Mouse (Mus musculus): Measurements from ENCODE around the gene Fam234b. TPM values are rescaled to one million over a fixed set of nuclear protein-coding genes. Genes with fewer than 3 reads are reported as not detected.

Fam234b gene
- polyA plus RNA-seq, 1 experiment from 2014 or later: 12.2 TPM

GRCm38 (mm10) chr6:135161356-135161755, 36.4 kb upstream of the Fam234b start:
- H3K27me3 ChIP-seq (ENCODE audit: control insufficient read depth, insufficient read depth, low read length): no peaks in the 10 kb centered on the region
- no peak overlapping the region for H3K4me3 ChIP-seq (ENCODE audit: low read length)
- H3K9me3 ChIP-seq (replicated peaks; ENCODE audit: control insufficient read depth, low read length): no peaks in the 10 kb centered on the region
- no peak for ATAC-seq (replicated peaks; ENCODE audit: extremely low read depth, insufficient read depth, low FRiP score)
- 68% methylated on average over 4 of the region's 4 CpGs for WGBS
- H3K36me3 ChIP-seq (ENCODE audit: control insufficient read depth, insufficient read depth): no peaks in the 10 kb centered on the region
- peaks cover 5% of the 10 kb centered on the region; the same call in 1 of the 2 replicates for H3K4me1 ChIP-seq (ENCODE audit: control insufficient read depth, insufficient read depth, low read length)
- H3K27ac ChIP-seq (ENCODE audit: low read length): no peak overlapping the region
- no peak overlapping the region for H3K9ac ChIP-seq (ENCODE audit: low read length)
- no peak overlapping the region for H3K4me2 ChIP-seq (ENCODE audit: low read depth, low read length)

- H3K27ac ChIP-seq (ENCODE audit: low read length): no peak overlapping the region
Measured at GRCm38 (mm10) chr6:135162311-135162710, 35.5 kb upstream of the Fam234b start.

GRCm38 (mm10) chr6:135162861-135163260, 34.9 kb upstream of the Fam234b start:
- no peak overlapping the region for H3K27ac ChIP-seq (ENCODE audit: low read length)
- H3K27me3 ChIP-seq (ENCODE audit: control insufficient read depth, insufficient read depth, low read length): no peaks in the 10 kb centered on the region
- no peak overlapping the region for H3K9ac ChIP-seq (ENCODE audit: low read length)
- H3K36me3 ChIP-seq (ENCODE audit: control insufficient read depth, insufficient read depth): no peaks in the 10 kb centered on the region
- no peak overlapping the region for H3K4me3 ChIP-seq (ENCODE audit: low read length)
- H3K4me1 ChIP-seq (ENCODE audit: control insufficient read depth, insufficient read depth, low read length): no peaks in the 10 kb centered on the region
- 52% methylated on average over 4 of the region's 4 CpGs for WGBS
- no peak for ATAC-seq (replicated peaks; ENCODE audit: extremely low read depth, insufficient read depth, low FRiP score)
- no peak overlapping the region for H3K4me2 ChIP-seq (ENCODE audit: low read depth, low read length)
- H3K9me3 ChIP-seq (replicated peaks; ENCODE audit: control insufficient read depth, low read length): no peaks in the 10 kb centered on the region

More at GRCm38 (mm10) chr6:135162311-135162710, 35.5 kb upstream of the Fam234b start:
- Histone ChIP-seq H3K4me1 (ENCODE audit: control insufficient read depth, insufficient read depth, low read length) (no peaks in the 10 kb centered on the region), H3K4me2 (ENCODE audit: low read depth, low read length) (no peak overlapping the region), H3K27me3 (ENCODE audit: control insufficient read depth, insufficient read depth, low read length) (no peaks in the 10 kb centered on the region), H3K36me3 (ENCODE audit: control insufficient read depth, insufficient read depth) (no peaks in the 10 kb centered on the region), H3K9ac (ENCODE audit: low read length) (no peak overlapping the region), H3K4me3 (ENCODE audit: low read length) (no peak overlapping the region), H3K9me3 (replicated peaks; ENCODE audit: control insufficient read depth, low read length) (no peaks in the 10 kb centered on the region)
- WGBS: 87% methylated on average over 3 of the region's 3 CpGs
- no peak for ATAC-seq (replicated peaks; ENCODE audit: extremely low read depth, insufficient read depth, low FRiP score)

GRCm38 (mm10) chr6:135165191-135165590, 32.6 kb upstream of the Fam234b start:
- H3K9ac ChIP-seq (ENCODE audit: low read length): no peak overlapping the region
- H3K36me3 ChIP-seq (ENCODE audit: control insufficient read depth, insufficient read depth): no peaks in the 10 kb centered on the region
- H3K27me3 ChIP-seq (ENCODE audit: control insufficient read depth, insufficient read depth, low read length): no peaks in the 10 kb centered on the region
- H3K9me3 ChIP-seq (replicated peaks; ENCODE audit: control insufficient read depth, low read length): no peaks in the 10 kb centered on the region
- H3K4me2 ChIP-seq (ENCODE audit: low read depth, low read length): no peak overlapping the region
- no peak overlapping the region for H3K27ac ChIP-seq (ENCODE audit: low read length)
- no peak for ATAC-seq (replicated peaks; ENCODE audit: extremely low read depth, insufficient read depth, low FRiP score)
- H3K4me1 ChIP-seq (ENCODE audit: control insufficient read depth, insufficient read depth, low read length): no peaks in the 10 kb centered on the region
- H3K4me3 ChIP-seq (ENCODE audit: low read length): no peak overlapping the region
- WGBS: 78% methylated on average over 3 of the region's 3 CpGs

- no peaks in the 10 kb centered on the region for H3K9me3 ChIP-seq (replicated peaks; ENCODE audit: control insufficient read depth, low read length)
- no peak overlapping the region for H3K9ac ChIP-seq (ENCODE audit: low read length)
- H3K4me1 ChIP-seq (ENCODE audit: control insufficient read depth, insufficient read depth, low read length): no peaks in the 10 kb centered on the region
- no peak overlapping the region for H3K4me3 ChIP-seq (ENCODE audit: low read length)
- 69% methylated on average over 2 of the region's 2 CpGs for WGBS
- no peaks in the 10 kb centered on the region for H3K27me3 ChIP-seq (ENCODE audit: control insufficient read depth, insufficient read depth, low read length)
- ATAC-seq (replicated peaks; ENCODE audit: extremely low read depth, insufficient read depth, low FRiP score): no peak
- no peaks in the 10 kb centered on the region for H3K36me3 ChIP-seq (ENCODE audit: control insufficient read depth, insufficient read depth)
- H3K27ac ChIP-seq (ENCODE audit: low read length): no peak overlapping the region
- H3K4me2 ChIP-seq (ENCODE audit: low read depth, low read length): no peak overlapping the region
Measured at GRCm38 (mm10) chr6:135165706-135166105, 32.1 kb upstream of the Fam234b start.

- Histone ChIP-seq H3K4me1 (ENCODE audit: control insufficient read depth, insufficient read depth, low read length) (no peaks in the 10 kb centered on the region), H3K9me3 (replicated peaks; ENCODE audit: control insufficient read depth, low read length) (no peaks in the 10 kb centered on the region), H3K36me3 (ENCODE audit: control insufficient read depth, insufficient read depth) (no peaks in the 10 kb centered on the region), H3K4me2 (ENCODE audit: low read depth, low read length) (no peak overlapping the region), H3K9ac (ENCODE audit: low read length) (no peak overlapping the region), H3K27ac (ENCODE audit: low read length) (no peak overlapping the region), H3K27me3 (ENCODE audit: control insufficient read depth, insufficient read depth, low read length) (no peaks in the 10 kb centered on the region), H3K4me3 (ENCODE audit: low read length) (no peak overlapping the region)
- no peak for ATAC-seq (replicated peaks; ENCODE audit: extremely low read depth, insufficient read depth, low FRiP score)
- WGBS: 90% methylated on average over 3 of the region's 3 CpGs
Measured at GRCm38 (mm10) chr6:135166262-135166661, 31.5 kb upstream of the Fam234b start.

GRCm38 (mm10) chr6:135166712-135167111, 31.1 kb upstream of the Fam234b start:
- Histone ChIP-seq H3K27me3 (ENCODE audit: control insufficient read depth, insufficient read depth, low read length) (no peaks in the 10 kb centered on the region), H3K36me3 (ENCODE audit: control insufficient read depth, insufficient read depth) (no peaks in the 10 kb centered on the region), H3K4me2 (ENCODE audit: low read depth, low read length) (no peak overlapping the region), H3K27ac (ENCODE audit: low read length) (no peak overlapping the region), H3K4me1 (ENCODE audit: control insufficient read depth, insufficient read depth, low read length) (no peaks in the 10 kb centered on the region), H3K9me3 (replicated peaks; ENCODE audit: control insufficient read depth, low read length) (no peaks in the 10 kb centered on the region), H3K4me3 (ENCODE audit: low read length) (no peak overlapping the region), H3K9ac (ENCODE audit: low read length) (no peak overlapping the region)
- 62% methylated on average over 5 of the region's 5 CpGs for WGBS
- ATAC-seq (replicated peaks; ENCODE audit: extremely low read depth, insufficient read depth, low FRiP score): no peak

GRCm38 (mm10) chr6:135167380-135168311, 30.1 kb upstream of the Fam234b start:
- ATAC-seq (replicated peaks; ENCODE audit: extremely low read depth, insufficient read depth, low FRiP score): peak; percentile 93
- H3K4me1 ChIP-seq (ENCODE audit: control insufficient read depth, insufficient read depth, low read length): no peaks in the 10 kb centered on the region
- no peaks in the 10 kb centered on the region for H3K9me3 ChIP-seq (replicated peaks; ENCODE audit: control insufficient read depth, low read length)
- peak overlapping the region; percentile 66 for H3K4me3 ChIP-seq (ENCODE audit: low read length)
- H3K4me2 ChIP-seq (ENCODE audit: low read depth, low read length): peak overlapping the region; percentile 80
- no peaks in the 10 kb centered on the region for H3K36me3 ChIP-seq (ENCODE audit: control insufficient read depth, insufficient read depth)
- H3K27me3 ChIP-seq (ENCODE audit: control insufficient read depth, insufficient read depth, low read length): no peaks in the 10 kb centered on the region
- 3% methylated on average over 46 of the region's 46 CpGs for WGBS
- H3K27ac ChIP-seq (ENCODE audit: low read length): peak overlapping the region; percentile 70
- H3K9ac ChIP-seq (ENCODE audit: low read length): peak overlapping the region; percentile 69

- Histone ChIP-seq H3K4me1 (ENCODE audit: control insufficient read depth, insufficient read depth, low read length) (no peaks in the 10 kb centered on the region), H3K9ac (ENCODE audit: low read length) (peak overlapping the region; percentile 69), H3K36me3 (ENCODE audit: control insufficient read depth, insufficient read depth) (no peaks in the 10 kb centered on the region), H3K27ac (ENCODE audit: low read length) (no peak overlapping the region), H3K27me3 (ENCODE audit: control insufficient read depth, insufficient read depth, low read length) (no peaks in the 10 kb centered on the region), H3K4me2 (ENCODE audit: low read depth, low read length) (peak overlapping the region; percentile 80), H3K4me3 (ENCODE audit: low read length) (peak overlapping the region; percentile 66), H3K9me3 (replicated peaks; ENCODE audit: control insufficient read depth, low read length) (no peaks in the 10 kb centered on the region; the same call in 1 of the 2 replicates)
- no peak for ATAC-seq (replicated peaks; ENCODE audit: extremely low read depth, insufficient read depth, low FRiP score)
- WGBS: 78% methylated on average over 6 of the region's 6 CpGs
Measured at GRCm38 (mm10) chr6:135168471-135168870, 29.3 kb upstream of the Fam234b start.

Measured in heart, embryonic 16.5 days (tissue).